Mouse (Mus musculus): ENCODE data around the gene Emilin3. TPM values are rescaled to one million over a fixed set of nuclear protein-coding genes. Genes with fewer than 3 reads are reported as not detected.

The Emilin3 gene
- total RNA-seq, 2 experiments from 2014 or later, result 15.4 to 17.5 TPM

DNA sequence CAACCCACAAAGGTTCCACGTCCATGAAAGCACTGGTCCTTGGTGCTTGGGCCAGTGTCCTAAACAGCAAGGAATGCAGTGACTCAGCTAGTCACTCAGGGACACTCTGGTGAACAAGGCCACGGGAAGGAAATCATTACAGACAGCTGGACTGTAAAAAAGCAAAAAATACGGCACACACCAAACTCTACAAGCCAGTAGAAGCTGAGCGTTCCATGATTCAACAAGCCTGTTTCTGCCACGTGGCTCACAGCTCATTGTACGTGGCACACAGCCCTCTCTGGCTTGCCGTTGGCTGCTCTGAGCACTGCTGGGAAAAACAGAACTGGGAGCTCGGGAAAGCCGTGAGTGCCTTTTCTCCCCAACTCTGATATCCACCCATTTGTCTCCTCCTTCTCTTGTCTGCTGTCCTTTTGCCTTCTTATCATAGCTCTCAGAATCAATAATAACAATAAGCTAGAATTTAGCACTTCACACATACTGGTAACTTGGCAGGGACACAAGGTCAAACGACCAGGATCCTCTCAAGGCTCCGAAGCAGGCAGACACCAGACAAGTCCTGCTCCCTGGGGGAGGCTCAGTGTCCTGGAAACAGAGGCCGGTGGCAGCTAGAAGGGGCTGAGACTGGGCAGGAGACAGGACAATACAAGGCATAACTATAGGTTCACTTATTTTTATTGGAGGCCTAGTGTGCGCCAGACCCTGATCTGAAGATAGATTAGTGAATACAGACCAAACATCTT is 31.5 kb downstream of the Emilin3 start, which contains the start of gene Lpin3:
Gene Lpin3, plus strand, starts transcription at position 218 of the 743 bp plus-strand sequence.
- DNase-seq (ENCODE audit: low spot score in 2 of 2), result peak in 1 of 2 experiments; percentile 70

DNA sequence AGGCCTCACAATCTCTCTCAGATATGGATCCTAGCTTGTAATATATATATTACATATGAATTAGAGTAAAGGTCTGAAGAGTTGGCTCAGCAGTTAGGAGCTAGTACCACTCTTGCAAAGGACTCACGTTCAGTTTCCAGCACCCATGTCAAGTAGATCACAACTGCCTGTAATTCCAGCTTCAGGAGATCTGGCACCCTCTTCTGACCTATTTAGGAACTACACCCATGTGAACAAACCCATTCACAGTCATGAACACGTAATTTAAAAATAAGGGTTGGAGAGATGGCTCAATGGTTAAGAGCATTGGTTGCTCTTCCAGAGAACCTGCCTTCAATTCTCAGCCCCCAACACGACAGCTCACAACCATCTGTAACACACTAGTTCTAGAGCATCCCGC is 36.0 kb downstream of the Emilin3 start:
- DNase-seq (ENCODE audit: low spot score in 2 of 2), result no peak

GRCm38 (mm10) chr2:160874231-160874877 is 37.8 kb downstream of the Emilin3 start:
- no peak for DNase-seq (ENCODE audit: low spot score in 2 of 2)

DNA sequence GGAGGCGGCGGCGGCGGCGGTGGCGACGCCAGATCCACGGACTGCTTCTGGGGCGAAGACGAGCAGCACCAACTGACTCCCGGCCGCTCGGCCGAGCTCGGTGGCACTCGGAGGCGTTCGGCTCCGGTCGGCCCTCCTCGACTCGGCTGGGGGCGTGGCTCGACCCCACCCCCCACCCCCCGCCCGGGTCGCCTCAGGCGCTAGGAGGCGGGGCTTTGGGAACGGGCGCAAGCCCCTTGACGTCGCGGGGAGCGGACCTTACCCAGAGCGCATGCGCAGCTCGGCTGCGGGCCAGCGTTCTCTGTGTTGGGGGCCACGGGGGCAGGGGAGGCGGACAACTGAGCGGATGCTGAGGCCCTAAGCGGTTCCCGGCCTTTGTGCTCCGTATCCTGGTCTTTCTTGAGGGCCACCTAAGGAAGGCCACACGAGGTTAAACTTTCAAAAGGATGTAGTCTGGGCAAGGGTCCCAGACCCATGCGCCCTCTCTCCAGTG is 39.2 kb downstream of the Emilin3 start, which contains the start of gene Zhx3:
Gene Zhx3, minus strand, starts transcription at position 109 of the 493 bp plus-strand sequence.
- peak; percentile 93 to 94 for DNase-seq (ENCODE audit: low spot score in 2 of 2)

- DNase-seq (ENCODE audit: low spot score in 2 of 2), result peak; percentile 71 to 82
Measured at GRCm38 (mm10) chr2:160872395-160872794, 39.7 kb downstream of the Emilin3 start.

GRCm38 (mm10) chr2:160871310-160871709 is 40.8 kb downstream of the Emilin3 start:
- DNase-seq (ENCODE audit: low spot score in 2 of 2), result no peak

DNA sequence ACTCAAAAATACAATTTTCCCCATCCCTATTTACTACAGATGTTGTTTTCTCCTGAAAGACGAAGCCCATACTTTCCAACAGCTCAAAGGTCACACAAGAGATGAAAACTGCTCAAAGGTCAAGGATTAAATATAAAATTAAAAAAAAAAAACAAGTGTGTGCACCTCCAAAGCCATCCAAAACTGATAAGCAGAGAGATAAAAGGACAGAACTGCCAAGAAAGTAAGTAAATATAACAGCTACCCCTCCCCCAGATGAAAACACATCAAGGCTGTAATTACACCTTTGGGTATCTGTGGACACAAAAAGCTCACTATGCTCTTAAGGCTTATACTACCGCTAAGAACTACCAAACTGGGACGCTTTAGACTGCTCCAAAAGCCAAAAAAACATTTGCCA is 42.7 kb downstream of the Emilin3 start:
- no peak for DNase-seq (ENCODE audit: low spot score in 2 of 2)

- DNase-seq (ENCODE audit: low spot score in 2 of 2), result no peak
Measured at GRCm38 (mm10) chr2:160865266-160865665, 46.9 kb downstream of the Emilin3 start.

DNA sequence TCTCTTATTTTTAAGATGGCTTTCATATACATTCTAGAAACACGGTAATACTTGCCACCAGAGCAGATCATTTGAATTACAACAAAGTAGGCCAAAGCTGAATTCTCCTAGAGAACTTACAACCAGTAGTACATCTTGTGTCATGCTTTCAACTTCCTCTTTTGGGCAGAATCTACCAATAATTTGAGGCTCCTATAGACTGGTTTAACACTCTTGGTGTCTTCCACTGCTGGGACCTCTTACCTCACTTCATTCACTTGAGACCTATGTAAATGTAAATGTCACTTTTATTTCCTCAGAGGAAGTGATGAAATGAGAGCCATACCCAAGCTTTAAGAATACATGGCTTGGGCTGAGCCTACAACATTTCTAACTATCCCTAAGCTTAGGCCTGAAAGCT is 48.0 kb downstream of the Emilin3 start:
- DNase-seq (ENCODE audit: low spot score in 2 of 2), result no peak

- no peak for DNase-seq (ENCODE audit: low spot score in 2 of 2)
Measured at GRCm38 (mm10) chr2:160860363-160860762, 51.8 kb downstream of the Emilin3 start.

Other genes with a start within 250 kb of the Emilin3 start
- gene Plcg1, start 181.0 kb downstream of the Emilin3 start, total RNA-seq (2021), result 10 to 100 TPM; 83.0 to 96.6 TPM
- gene Zhx3, start 39.3 kb downstream of the Emilin3 start, total RNA-seq (2021), result 10 to 100 TPM; 38.3 to 55.9 TPM
- gene Lpin3, start 31.7 kb downstream of the Emilin3 start, total RNA-seq (2021), result 1 to 10 TPM; 5.5 to 7.5 TPM
- 10 to 100 TPM; 40.4 to 41.8 TPM for gene Chd6, start 196.7 kb upstream of the Emilin3 start, total RNA-seq (2021)